ENCODE assay signal across 9 mouse cellular contexts in genomic region chr1:53851334-53851733, GRCm38 (mm10).
DNase-seq lines count a peak whose midpoint lies in the region; ATAC-seq and TF ChIP-seq lines count a peak whose summit lies in the region.
"Had no signal": no experiment of that assay in that cellular context is flagged by ENCODE, and none has a peak within 500 bp of the region (broad histone marks: within the 10 kb centered on the region; RNA-seq: fewer than 3 reads in every experiment).

No protein-coding gene starts in this region.

- 66% methylated on average over 8 of the region's 8 CpGs for WGBS in intestine, postnatal 0 days
- WGBS in hindbrain, embryonic 10.5 days = 90% methylated on average over 8 of the region's 8 CpGs

- H3K27ac ChIP-seq in CH12.LX (ENCODE audit: insufficient read depth, low read depth) = no peak overlapping the region
- H3K27ac ChIP-seq in intestine, postnatal 0 days (ENCODE audit: low read depth, low read length) = no peak overlapping the region
- no peak overlapping the region for H3K27ac ChIP-seq in hindbrain, embryonic 10.5 days

- ATAC-seq in intestine, postnatal 0 days = no peak
- ATAC-seq: midbrain, embryonic 16.5 days had no signal

- no peak for TF ChIP-seq CTCF in CH12.LX (conservative IDR thresholded peaks at IDR 0.05 in 1 of 2, IDR thresholded peaks at IDR 0.05 in 1 of 2; ENCODE audit: low read depth in 2 of 2, low read length in 2 of 2)
- no peak for TF ChIP-seq CTCF in intestine, postnatal 0 days (IDR thresholded peaks at IDR 0.05; ENCODE audit: low read depth)

- DNase-seq in adrenal gland, postnatal 14 days = peak; percentile 27
- no peak for DNase-seq in adrenal gland, postnatal 25 days
- DNase-seq in CH12.LX (ENCODE audit: extremely low read depth) = peak; percentile 84
- DNase-seq in kidney, postnatal 36 days = peak; percentile 35 to 43
- peak; percentile 72 for DNase-seq in skeletal muscle tissue, adult 2 months (ENCODE audit: low read depth, low spot score)
- no peak for DNase-seq in hindbrain, embryonic 10.5 days (ENCODE audit: low spot score)
- DNase-seq in yolk sac, embryonic 10.5 days (ENCODE audit: low spot score) = no peak

- peaks cover 6 to 51% of the 10 kb centered on the region in 2 experiments; a peak in 3 of 4 replicates for H3K4me1 ChIP-seq in CH12.LX (ENCODE audit: control insufficient read depth in 1 of 2, insufficient read depth in 2 of 2)
- H3K4me1 ChIP-seq in intestine, postnatal 0 days (replicated peaks; ENCODE audit: control insufficient read depth, insufficient read depth, low read length) = no peaks in the 10 kb centered on the region
- H3K4me1 ChIP-seq in hindbrain, embryonic 10.5 days (replicated peaks) = no peaks in the 10 kb centered on the region

- H3K27me3 ChIP-seq in CH12.LX (replicated peaks) = no peaks in the 10 kb centered on the region
- no peaks in the 10 kb centered on the region for H3K27me3 ChIP-seq in intestine, postnatal 0 days (replicated peaks; ENCODE audit: control insufficient read depth, insufficient read depth, low read length)
- no peaks in the 10 kb centered on the region for H3K27me3 ChIP-seq in hindbrain, embryonic 10.5 days (ENCODE audit: insufficient read depth, poor library complexity, severe bottlenecking)

- TF ChIP-seq POLR2A in CH12.LX (IDR thresholded peaks at IDR 0.05; ENCODE audit: low read depth, low read length) = peak; percentile 30; the same call in 1 of the 2 replicates

- H3K4me3 ChIP-seq in CH12.LX (replicated peaks in 1 of 3; ENCODE audit: low read depth in 2 of 3, low read length in 2 of 3, poor library complexity in 1 of 3) = no peak overlapping the region
- no peak overlapping the region for H3K4me3 ChIP-seq in intestine, postnatal 0 days (ENCODE audit: low read depth, low read length)
- H3K4me3 ChIP-seq in hindbrain, embryonic 10.5 days = no peak overlapping the region

- dilution Hi-C loops in CH12.LX (cut with MboI; ENCODE audit: extremely low pct_ligation_motif_present, extremely low pct_unique_long_range_greater_than_20kb, low sequenced_read_pairs) = no loop called here

- no peak overlapping the region for H3K9ac ChIP-seq in CH12.LX (ENCODE audit: insufficient read depth, low read depth)
- H3K9ac ChIP-seq in intestine, postnatal 0 days (ENCODE audit: low read depth, low read length) = no peak overlapping the region

- H3K79me2 ChIP-seq in CH12.LX (replicated peaks; ENCODE audit: control insufficient read depth, extremely low read depth, insufficient read depth, poor library complexity, severe bottlenecking) = no peaks in the 10 kb centered on the region

- no peaks in the 10 kb centered on the region for H3K9me3 ChIP-seq in CH12.LX (replicated peaks; ENCODE audit: low read length)
- no peaks in the 10 kb centered on the region for H3K9me3 ChIP-seq in intestine, postnatal 0 days (ENCODE audit: control insufficient read depth)
- H3K9me3 ChIP-seq in hindbrain, embryonic 10.5 days = no peaks in the 10 kb centered on the region

- no peak; the same call in none of the 2 replicates for TF ChIP-seq RAD21 in CH12.LX (IDR thresholded peaks at IDR 0.05; ENCODE audit: low read depth, low read length)

- peak overlapping the region; percentile 63; the same call in 1 of the 2 replicates for H3K4me2 ChIP-seq in CH12.LX (ENCODE audit: insufficient read depth, low read depth, poor library complexity, severe bottlenecking)
- no peak overlapping the region for H3K4me2 ChIP-seq in intestine, postnatal 0 days (replicated peaks; ENCODE audit: low read depth)

- TF ChIP-seq EP300 in CH12.LX (IDR thresholded peaks at IDR 0.05; ENCODE audit: low read length) = peak; percentile 81

- no peaks in the 10 kb centered on the region for H3K36me3 ChIP-seq in CH12.LX (replicated peaks in 1 of 2; ENCODE audit: control insufficient read depth in 1 of 2, insufficient read depth in 1 of 2, low read length in 1 of 2)
- no peaks in the 10 kb centered on the region for H3K36me3 ChIP-seq in intestine, postnatal 0 days (ENCODE audit: control insufficient read depth, insufficient read depth)
- H3K36me3 ChIP-seq in hindbrain, embryonic 10.5 days = no peaks in the 10 kb centered on the region

- in situ Hi-C loops in CH12.LX (cut with MboI; ENCODE audit: low pct_ligation_motif_present, low pct_unique_long_range_greater_than_20kb, low sequenced_read_pairs) = no loop called here

TF ChIP-seq in CH12.LX, 34 proteins besides CTCF, POLR2A, EP300 and RAD21:
- TF ChIP-seq MEF2A (IDR thresholded peaks at IDR 0.05; ENCODE audit: borderline replicate concordance, low read depth, low read length) (no peak), ZKSCAN1 (IDR thresholded peaks at IDR 0.05; ENCODE audit: borderline replicate concordance, low read depth, low read length) (no peak), HCFC1 (IDR thresholded peaks at IDR 0.05; ENCODE audit: low read depth, low read length) (peak; percentile 49), CHD2 (IDR thresholded peaks at IDR 0.05; ENCODE audit: low read length) (peak; percentile 53; the same call in 1 of the 2 replicates), CHD1 (IDR thresholded peaks at IDR 0.05; ENCODE audit: low read depth, low read length) (no peak; the same call in 1 of the 2 replicates), MXI1 (IDR thresholded peaks at IDR 0.05; ENCODE audit: low read depth, low read length) (no peak), POLR2AphosphoS2 (IDR thresholded peaks at IDR 0.05; ENCODE audit: low read depth, low read length) (no peak), UBTF (IDR thresholded peaks at IDR 0.05; ENCODE audit: low read depth, low read length) (no peak), ELF1 (IDR thresholded peaks at IDR 0.05; ENCODE audit: low read depth, low read length) (peak; percentile 70), GABPA (IDR thresholded peaks at IDR 0.05; ENCODE audit: insufficient replicate concordance, low read depth, low read length) (no peak), JUND (conservative IDR thresholded peaks at IDR 0.05; ENCODE audit: low read depth, low read length) (peak; percentile 55), ZNF384 (IDR thresholded peaks at IDR 0.05; ENCODE audit: low read depth, low read length) (no peak; the same call in 1 of the 2 replicates), PAX5 (IDR thresholded peaks at IDR 0.05; ENCODE audit: low read length) (no peak), MAX (IDR thresholded peaks at IDR 0.05; ENCODE audit: low read length) (0 out of 2 replicates have a peak, but pooled peaks have one; percentile 26), MYC (IDR thresholded peaks at IDR 0.05; ENCODE audit: low read depth, low read length) (no peak), RCOR1 (conservative IDR thresholded peaks at IDR 0.05; ENCODE audit: low read depth, low read length) (no peak; the same call in 1 of the 2 replicates), NRF1 (IDR thresholded peaks at IDR 0.05; ENCODE audit: low read depth, low read length) (no peak), IRF4 (IDR thresholded peaks at IDR 0.05; ENCODE audit: low read depth, low read length) (0 out of 2 replicates have a peak, but pooled peaks have one; percentile 17), MAFK (IDR thresholded peaks at IDR 0.05; ENCODE audit: insufficient replicate concordance, low read length) (0 out of 2 replicates have a peak, but pooled peaks have one; percentile 42), E2F4 (IDR thresholded peaks at IDR 0.05; ENCODE audit: insufficient replicate concordance, low read depth, low read length) (no peak), KAT2A (IDR thresholded peaks at IDR 0.05; ENCODE audit: insufficient replicate concordance, low read length) (no peak), MAZ (IDR thresholded peaks at IDR 0.05; ENCODE audit: low read depth, low read length) (0 out of 2 replicates have a peak, but pooled peaks have one; percentile 24), USF1 (IDR thresholded peaks at IDR 0.05; ENCODE audit: low read depth, low read length) (no peak), TBP (conservative IDR thresholded peaks at IDR 0.05; ENCODE audit: low read depth, low read length) (no peak), ZC3H11A (IDR thresholded peaks at IDR 0.05; ENCODE audit: low read depth, low read length) (no peak), ETS1 (conservative IDR thresholded peaks at IDR 0.05; ENCODE audit: low read depth, low read length) (peak; percentile 63; the same call in 1 of the 2 replicates), NELFE (IDR thresholded peaks at IDR 0.05; ENCODE audit: low read depth, low read length) (peak; percentile 15; the same call in 1 of the 2 replicates), JUN (IDR thresholded peaks at IDR 0.05; ENCODE audit: insufficient read depth, low read depth, low read length) (no peak), USF2 (conservative IDR thresholded peaks at IDR 0.05; ENCODE audit: low read depth, low read length) (no peak), ZMIZ1 (IDR thresholded peaks at IDR 0.05; ENCODE audit: low read depth, low read length) (no peak), BHLHE40 (IDR thresholded peaks at IDR 0.05; ENCODE audit: low read depth, low read length) (peak; percentile 38; the same call in 1 of the 2 replicates), SMC3 (IDR thresholded peaks at IDR 0.05; ENCODE audit: low read depth, low read length) (no peak), SIN3A (IDR thresholded peaks at IDR 0.05; ENCODE audit: low read length) (0 out of 2 replicates have a peak, but pooled peaks have one; percentile 34), TCF12 (IDR thresholded peaks at IDR 0.05; ENCODE audit: low read depth, low read length) (peak; percentile 48; the same call in 1 of the 2 replicates)
TF ChIP-seq in CH12.LX: peak in this region for 13.

Comparison
In these comparisons a context has a peak if more than half of its experiments do, and no peak if none do; other contexts are left out.
1. DNase-seq: peak in adrenal gland, postnatal 14 days (single experiment), CH12.LX (single experiment), kidney, postnatal 36 days (2 of 2) and skeletal muscle tissue, adult 2 months (single experiment); none in adrenal gland, postnatal 25 days (single experiment), hindbrain, embryonic 10.5 days (single experiment) and yolk sac, embryonic 10.5 days (single experiment).